Comparison of ENCODE assay signal across 15 mouse cellular contexts in the genomic region with DNA sequence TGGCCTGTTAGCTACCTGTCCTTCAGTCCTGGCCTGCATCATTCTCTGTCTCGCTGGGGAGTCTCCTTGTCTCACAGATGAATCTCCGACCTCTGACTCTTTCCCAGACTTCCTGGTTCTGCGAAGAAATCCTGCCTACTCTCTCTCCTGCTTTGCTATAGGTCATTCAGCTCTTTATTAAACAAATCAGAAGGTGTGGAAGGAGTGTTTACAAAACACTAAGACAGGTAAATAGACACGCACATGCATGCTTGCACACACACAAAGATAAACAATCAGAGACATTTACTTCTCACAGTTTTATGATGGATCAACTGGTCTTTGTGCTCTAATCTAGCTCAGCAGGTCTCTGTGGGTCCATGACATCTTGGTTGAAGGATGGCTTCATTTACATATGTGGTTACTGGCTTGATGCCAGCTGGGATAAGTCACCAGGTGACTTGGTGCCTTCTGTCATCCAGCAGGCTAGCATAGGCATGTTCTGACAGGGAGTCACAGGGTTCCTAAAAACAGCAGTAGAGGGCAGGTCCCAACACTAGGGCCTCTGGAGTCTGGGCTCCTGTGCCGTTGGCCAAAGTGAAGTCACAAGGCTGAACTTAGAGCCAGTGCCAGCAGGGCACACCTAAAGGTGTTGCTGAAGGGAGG. TPM values are rescaled to one million over a fixed set of nuclear protein-coding genes. Genes with fewer than 3 reads are reported as not detected.
DNase-seq lines count a peak whose midpoint lies in the region; ATAC-seq and TF ChIP-seq lines count a peak whose summit lies in the region.
"Had no signal": no experiment of that assay in that cellular context is flagged by ENCODE, and none has a peak within 500 bp of the region (broad histone marks: within the 10 kb centered on the region; RNA-seq: fewer than 3 reads in every experiment).

No protein-coding gene starts in this region.

- no peaks in the 10 kb centered on the region for H3K27me3 ChIP-seq in heart, postnatal 0 days (ENCODE audit: control insufficient read depth, insufficient read depth, low read length)
- no peaks in the 10 kb centered on the region for H3K27me3 ChIP-seq in stomach, embryonic 15.5 days (replicated peaks)
- H3K27me3 ChIP-seq: embryonic facial prominence, embryonic 12.5 days; forebrain, embryonic 13.5 days; midbrain, embryonic 13.5 days had no signal

- H3K9ac ChIP-seq in heart, postnatal 0 days (replicated peaks; ENCODE audit: low read depth, low read length) = no peak overlapping the region
- no peak overlapping the region for H3K9ac ChIP-seq in stomach, embryonic 15.5 days
- H3K9ac ChIP-seq: embryonic facial prominence, embryonic 12.5 days; forebrain, embryonic 13.5 days; liver, postnatal 0 days; midbrain, embryonic 13.5 days had no signal

- no peak for TF ChIP-seq EP300 in heart, postnatal 0 days (IDR thresholded peaks at IDR 0.05; ENCODE audit: low read depth)

- H3K27ac ChIP-seq in heart, postnatal 0 days (ENCODE audit: low read depth) = no peak overlapping the region
- H3K27ac ChIP-seq in stomach, embryonic 15.5 days = no peak overlapping the region
- H3K27ac ChIP-seq in layer of hippocampus, adult 2 months = no peak overlapping the region
- H3K27ac ChIP-seq: embryonic facial prominence, embryonic 12.5 days; forebrain, embryonic 13.5 days; kidney, postnatal 0 days; midbrain, embryonic 13.5 days had no signal

- no peak overlapping the region for H3K4me3 ChIP-seq in heart, postnatal 0 days (ENCODE audit: low read depth, low read length)
- no peak overlapping the region for H3K4me3 ChIP-seq in stomach, embryonic 15.5 days (replicated peaks)
- no peak overlapping the region for H3K4me3 ChIP-seq in layer of hippocampus, adult 2 months
- H3K4me3 ChIP-seq: embryonic facial prominence, embryonic 12.5 days; forebrain, embryonic 13.5 days; midbrain, embryonic 13.5 days had no signal

- peak; percentile 25 to 28 for DNase-seq in cerebellum, adult 18-20 months
- DNase-seq in cerebellum, postnatal 4 days (ENCODE audit: low spot score in 2 of 2) = no peak
- DNase-seq in heart, postnatal 0 days (ENCODE audit: low spot score) = no peak
- no peak for DNase-seq in heart, postnatal 4 days
- peak; percentile 64 for DNase-seq in ZHBTc4 (ENCODE audit: low read depth, low spot score)
- no peak for DNase-seq in layer of hippocampus, adult 8-10 months (ENCODE audit: low spot score in 2 of 2)
- DNase-seq in layer of hippocampus, adult 2 months (ENCODE audit: low spot score in 2 of 2) = no peak
- DNase-seq: gastrocnemius, postnatal 10 days; liver, postnatal 0 days; lung, postnatal 36 days had no signal

- WGBS in heart, postnatal 0 days = 82% methylated on average over 5 of the region's 5 CpGs
- WGBS in stomach, embryonic 15.5 days = 73% methylated on average over 5 of the region's 5 CpGs

- no peak for TF ChIP-seq CTCF in heart, postnatal 0 days (IDR thresholded peaks at IDR 0.05; ENCODE audit: low read depth)
- TF ChIP-seq CTCF in layer of hippocampus, adult 2 months (conservative IDR thresholded peaks at IDR 0.05) = no peak

- no peak overlapping the region for H3K4me2 ChIP-seq in heart, postnatal 0 days (ENCODE audit: low read depth, low read length)
- H3K4me2 ChIP-seq in stomach, embryonic 15.5 days = no peak overlapping the region
- H3K4me2 ChIP-seq: embryonic facial prominence, embryonic 12.5 days; forebrain, embryonic 13.5 days; midbrain, embryonic 13.5 days had no signal

- no peaks in the 10 kb centered on the region for H3K9me3 ChIP-seq in heart, postnatal 0 days (replicated peaks; ENCODE audit: control insufficient read depth, low read length)
- no peaks in the 10 kb centered on the region for H3K9me3 ChIP-seq in stomach, embryonic 15.5 days
- H3K9me3 ChIP-seq: embryonic facial prominence, embryonic 12.5 days; forebrain, embryonic 13.5 days; midbrain, embryonic 13.5 days had no signal

- H3K36me3 ChIP-seq in heart, postnatal 0 days (replicated peaks; ENCODE audit: control insufficient read depth, insufficient read depth, low read length) = peaks cover 82% of the 10 kb centered on the region
- peaks cover 43% of the 10 kb centered on the region for H3K36me3 ChIP-seq in stomach, embryonic 15.5 days

- H3K4me1 ChIP-seq in heart, postnatal 0 days (ENCODE audit: control insufficient read depth, insufficient read depth) = no peaks in the 10 kb centered on the region
- H3K4me1 ChIP-seq in stomach, embryonic 15.5 days = no peaks in the 10 kb centered on the region
- H3K4me1 ChIP-seq: embryonic facial prominence, embryonic 12.5 days; forebrain, embryonic 13.5 days; midbrain, embryonic 13.5 days had no signal

- peak; percentile 30; the same call in 1 of the 2 replicates for ATAC-seq in heart, postnatal 0 days (ENCODE audit: insufficient read depth, low read depth)
- peak; percentile 70; the same call in 1 of the 2 replicates for ATAC-seq in stomach, embryonic 15.5 days (ENCODE audit: insufficient read depth, low FRiP score, low read depth)
- ATAC-seq: forebrain, embryonic 13.5 days; liver, postnatal 0 days; midbrain, embryonic 13.5 days had no signal

RNA-seq across cellular contexts. Expression of a gene that starts 16.7 kb away (rescaled TPM):
- 3.8 and 21.3 TPM in 2 replicates for total RNA-seq in heart, postnatal 0 days (2014; rRNA removed; ENCODE audit: low replicate concordance)
- polyA plus RNA-seq in heart, postnatal 0 days (2015; fragmentation: Nextera tagmentation; extraction: Ambion mirVana) = 39.7 and 41.8 TPM in 2 replicates
- total RNA-seq in heart, postnatal 4 days (2021) = 10 to 100 TPM; 54.9 to 58.4 TPM
- polyA plus RNA-seq in stomach, embryonic 15.5 days (2015; fragmentation: Nextera tagmentation; extraction: Ambion mirVana) = 21.0 and 23.4 TPM in 2 replicates
- 10 to 100 TPM; 25.9 to 34.2 (median 29.8) TPM for total RNA-seq in layer of hippocampus, adult 8-10 months (2022)
- 10 to 100 TPM; 25.5 to 25.6 TPM for total RNA-seq in layer of hippocampus, adult 2 months (2021)

RNA-seq across cellular contexts. Expression of a gene that starts 16.7 kb away (rescaled TPM):
- total RNA-seq in heart, postnatal 0 days (2014; rRNA removed; ENCODE audit: low replicate concordance) = 37.3 and 58.5 TPM in 2 replicates
- polyA plus RNA-seq in heart, postnatal 0 days (2015; fragmentation: Nextera tagmentation; extraction: Ambion mirVana) = 38.9 and 43.8 TPM in 2 replicates
- 10 to 100 TPM; 28.9 to 32.4 TPM for total RNA-seq in heart, postnatal 4 days (2021)
- polyA plus RNA-seq in stomach, embryonic 15.5 days (2015; fragmentation: Nextera tagmentation; extraction: Ambion mirVana) = 77.5 and 81.0 TPM in 2 replicates
- total RNA-seq in layer of hippocampus, adult 8-10 months (2022) = 100 to 1,000 TPM; 559 to 594 (median 575) TPM
- total RNA-seq in layer of hippocampus, adult 2 months (2021) = 100 to 1,000 TPM; 573 to 583 TPM

RNA-seq across cellular contexts. Expression of a gene that starts 21.6 kb away (rescaled TPM):
- 129 and 138 TPM in 2 replicates for total RNA-seq in heart, postnatal 0 days (2014; rRNA removed; ENCODE audit: low replicate concordance)
- 74.0 and 80.5 TPM in 2 replicates for polyA plus RNA-seq in heart, postnatal 0 days (2015; fragmentation: Nextera tagmentation; extraction: Ambion mirVana)
- total RNA-seq in heart, postnatal 4 days (2021) = 100 to 1,000 TPM; 158 to 164 TPM
- 77.7 and 82.3 TPM in 2 replicates for polyA plus RNA-seq in stomach, embryonic 15.5 days (2015; fragmentation: Nextera tagmentation; extraction: Ambion mirVana)
- total RNA-seq in layer of hippocampus, adult 8-10 months (2022) = 100 to 1,000 TPM in 2 of 4 experiments, 10 to 100 TPM in 2; 72.2 to 109 (median 97.5) TPM
- total RNA-seq in layer of hippocampus, adult 2 months (2021) = 10 to 100 TPM; 87.0 to 99.1 TPM

RNA-seq across cellular contexts. Expression of a gene that starts 46.6 kb away (rescaled TPM):
- 0.23 and 1.1 TPM in 2 replicates for total RNA-seq in heart, postnatal 0 days (2014; rRNA removed; ENCODE audit: low replicate concordance)
- 0.15 and 0.18 TPM in 2 replicates for polyA plus RNA-seq in heart, postnatal 0 days (2015; fragmentation: Nextera tagmentation; extraction: Ambion mirVana)
- total RNA-seq in heart, postnatal 4 days (2021) = 1 to 10 TPM in 1 of 2 experiments, under 1 TPM in 1; 0.83 to 1.0 TPM
- polyA plus RNA-seq in stomach, embryonic 15.5 days (2015; fragmentation: Nextera tagmentation; extraction: Ambion mirVana) = 0.67 and 0.86 TPM in 2 replicates
- under 1 TPM in 1 of 4 experiments, not detected in 3; 0.25 TPM for total RNA-seq in layer of hippocampus, adult 8-10 months (2022)
- total RNA-seq in layer of hippocampus, adult 2 months (2021) = under 1 TPM in 1 of 2 experiments, not detected in 1; 0.15 TPM

Comparison
In these comparisons a context has a peak if more than half of its experiments do, and no peak if none do; other contexts are left out.
1. DNase-seq: peak in cerebellum, adult 18-20 months (2 of 2) and ZHBTc4 (single experiment); none in cerebellum, postnatal 4 days (0 of 2), heart, postnatal 0 days (single experiment), heart, postnatal 4 days (single experiment), layer of hippocampus, adult 8-10 months (0 of 2) and layer of hippocampus, adult 2 months (0 of 2).